Mouse (Mus musculus) regulatory T cell (primary cell): ENCODE data around the gene Clasrp.

Experiments
- in situ Hi-C: fragments of 300-600 bp; cut with MboI, MseI; formaldehyde crosslinking; loops from one replicate; pipeline ENCODE4 v1.15.1; 2025; ENCODE audit warnings: high pct_unique_total_duplicates

Clasrp gene

DNA sequence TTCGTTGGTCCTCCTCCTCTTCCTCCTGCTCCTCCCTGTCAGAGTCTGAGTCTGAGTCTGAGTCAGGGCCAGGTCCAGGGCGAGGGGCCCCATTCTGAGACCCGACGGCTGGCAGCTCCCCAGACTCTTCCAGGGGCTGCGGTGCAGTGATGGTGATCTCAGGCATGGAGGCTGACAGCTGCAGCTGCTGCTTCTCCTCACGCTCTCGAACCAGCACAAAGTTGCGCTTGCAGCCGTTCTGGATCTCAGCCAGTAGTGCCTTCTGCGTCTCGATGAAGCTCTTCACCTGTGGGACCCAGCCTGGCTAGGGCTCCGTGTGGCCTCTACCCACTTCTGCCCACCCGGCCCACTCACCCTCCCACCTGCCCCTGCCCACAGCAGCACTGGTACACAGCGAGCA lies 72.0 kb downstream of the Clasrp start:
- in situ Hi-C loops = no loop called here

DNA sequence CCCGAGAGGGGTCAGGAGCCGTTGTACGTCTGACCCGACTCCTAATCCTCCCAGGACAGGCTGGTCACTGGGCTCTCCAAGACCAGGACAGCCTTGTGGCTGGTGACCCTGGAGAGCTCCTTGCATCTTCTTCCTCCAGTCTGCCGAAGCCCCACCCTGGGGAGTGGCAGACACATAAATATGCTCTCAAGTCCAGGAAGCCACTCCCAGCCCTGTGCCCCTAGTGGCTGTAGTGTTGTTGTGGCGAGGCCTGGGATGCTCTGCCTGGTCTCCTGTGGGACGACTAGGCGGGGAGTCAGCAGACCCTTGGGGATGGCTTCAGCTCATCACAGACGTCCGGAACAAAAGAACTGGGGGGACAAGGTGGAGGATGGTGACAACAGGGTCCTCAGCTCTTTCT lies 73.2 kb downstream of the Clasrp start:
- in situ Hi-C loops = no loop called here
